Mouse (Mus musculus) activated CD4-positive, CD25-positive, alpha-beta regulatory T cell, adult 4 months (primary cell): ENCODE results near the gene Cyb561d2. TPM values are rescaled to one million over a fixed set of nuclear protein-coding genes. Genes with fewer than 3 reads are reported as not detected.

ENCODE experiments used
- ATAC-seq: one replicate; pipeline ENCODE4 v1.8.0; 2017
- polyA plus RNA-seq, 2 experiments: library from polyadenylated mRNA; unstranded; fragments of 100-300 nt; shearing (Covaris generic); gene quantifications; one replicate each; pipeline ENCODE4 v1.2.1; 2017

Cyb561d2 gene
- polyA plus RNA-seq, 2 experiments from 2014 or later, result 65.7 to 82.2 TPM

DNA sequence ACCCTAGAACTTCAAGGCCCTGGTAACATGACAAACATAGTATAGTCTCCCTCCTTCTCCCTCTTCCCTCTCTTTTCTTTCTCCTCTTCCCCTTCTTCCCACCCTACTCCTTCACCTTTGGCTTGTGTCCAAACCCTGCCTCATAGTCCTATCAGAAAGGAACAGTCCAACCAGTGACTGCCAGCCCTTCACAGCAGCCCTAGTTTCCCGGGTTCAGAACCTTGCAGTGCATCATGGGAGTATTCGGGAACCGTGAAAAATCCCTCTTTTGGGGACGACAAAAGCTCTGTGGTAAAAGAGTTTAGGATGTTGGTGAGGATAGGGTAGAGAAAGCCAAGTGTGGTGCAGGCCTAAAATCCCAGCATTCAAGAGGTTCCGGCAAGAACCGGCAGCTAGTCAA is 21.7 kb downstream of the Cyb561d2 start:
- ATAC-seq, result no peak

GRCm38 (mm10) chr9:107514303-107514955 is 27.6 kb downstream of the Cyb561d2 start:
- ATAC-seq, result peak; percentile 57

GRCm38 (mm10) chr9:107512326-107512725 is 29.7 kb downstream of the Cyb561d2 start:
- ATAC-seq, result no peak

DNA sequence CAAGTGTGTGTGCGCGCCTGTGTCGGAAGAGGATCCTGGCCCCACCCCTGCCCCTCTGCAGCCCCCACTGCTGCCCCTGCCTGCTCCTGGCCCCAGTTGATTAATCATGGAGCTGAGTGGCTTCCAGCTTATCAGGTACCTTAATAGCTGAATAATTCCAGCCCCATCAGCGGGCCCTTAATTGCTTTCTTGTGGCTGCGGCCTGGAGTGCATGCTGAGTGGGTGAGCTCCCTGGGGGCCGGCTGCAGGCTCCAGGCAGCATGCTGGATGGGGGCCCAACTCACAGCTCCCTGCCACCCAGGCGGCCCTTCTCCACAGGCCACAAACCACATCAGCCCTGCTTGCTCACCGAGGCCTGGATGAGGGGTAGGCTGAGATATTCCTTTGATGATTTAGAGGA is 30.6 kb downstream of the Cyb561d2 start:
- ATAC-seq, result no peak

DNA sequence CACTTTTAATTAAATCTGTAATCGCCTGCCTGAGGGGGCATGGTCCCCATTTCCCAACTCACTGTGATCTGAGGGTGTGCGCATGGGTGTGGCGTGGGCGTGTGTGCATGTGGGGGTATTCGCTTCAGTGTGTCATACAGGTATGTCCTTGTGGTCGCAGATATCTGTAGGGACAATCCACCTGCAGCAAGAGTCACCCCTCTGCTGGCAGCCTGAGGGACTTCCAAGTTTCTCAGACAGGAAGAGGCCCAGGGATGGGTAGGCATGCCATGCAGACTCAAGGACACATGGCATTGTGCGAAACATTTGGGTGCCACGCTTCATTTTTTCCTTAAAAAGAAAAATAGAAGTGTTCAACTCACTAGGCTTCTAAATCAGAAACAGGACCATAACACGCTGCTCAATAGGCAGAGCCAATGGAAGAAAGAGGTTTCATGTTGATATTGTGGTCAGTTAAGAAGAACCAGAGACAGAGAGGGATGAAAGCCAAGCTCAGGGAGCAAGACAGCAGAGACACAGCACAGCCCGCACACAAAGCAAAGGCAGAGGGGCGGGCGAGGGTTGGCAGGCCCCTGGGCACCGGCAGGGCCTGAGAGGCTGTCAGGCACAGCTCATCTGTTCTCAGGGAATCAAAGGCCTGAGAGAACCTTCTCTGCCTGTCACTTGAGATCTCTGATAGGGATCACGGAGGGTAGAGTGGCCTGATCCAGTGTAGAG is 31.5 kb downstream of the Cyb561d2 start:
- ATAC-seq, result no peak

- ATAC-seq, result no peak
These were observed 33.7 kb downstream of the Cyb561d2 start for GRCm38 (mm10) chr9:107508266-107508665.

DNA sequence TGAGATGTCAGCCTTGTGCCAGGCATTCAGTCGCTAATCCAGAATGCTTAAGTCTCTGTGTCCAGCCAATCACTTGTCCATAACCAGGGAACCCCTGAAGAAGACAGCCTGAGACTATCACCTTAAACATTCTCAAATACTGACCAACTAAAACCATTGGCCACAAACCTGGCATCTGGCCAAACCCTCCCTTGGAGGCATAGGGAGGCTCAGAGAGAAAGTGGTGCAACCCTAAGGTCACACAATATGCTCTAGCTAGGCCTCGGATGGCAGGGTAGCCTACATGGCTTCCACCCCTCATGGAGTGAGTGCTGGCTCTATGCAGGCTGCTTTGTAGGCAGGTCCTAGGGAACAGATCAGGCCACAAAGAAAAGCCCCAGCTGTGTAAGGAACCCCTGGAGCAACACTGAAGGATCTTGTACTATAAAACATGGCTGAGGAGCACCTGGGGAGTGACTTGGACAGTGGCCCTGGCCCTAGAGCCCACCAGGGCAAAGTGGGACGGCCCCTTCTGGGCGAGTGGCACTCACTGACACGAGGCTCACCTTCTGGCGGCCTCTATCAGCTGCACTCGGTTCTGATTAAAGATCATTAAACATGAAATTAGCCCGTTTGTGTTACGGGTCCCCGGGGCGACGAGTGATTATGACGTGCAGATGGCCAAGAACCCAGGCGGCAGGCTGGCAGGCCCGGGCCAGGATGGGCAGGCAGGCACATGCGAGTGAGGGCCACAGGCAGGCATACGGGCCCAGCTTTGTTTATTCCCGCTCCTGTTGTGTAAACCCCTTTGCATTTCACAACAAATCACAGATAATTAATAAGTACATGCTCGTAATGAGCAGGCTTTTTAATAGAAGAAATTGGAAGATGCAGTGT is 37.1 kb downstream of the Cyb561d2 start:
- no peak for ATAC-seq

DNA sequence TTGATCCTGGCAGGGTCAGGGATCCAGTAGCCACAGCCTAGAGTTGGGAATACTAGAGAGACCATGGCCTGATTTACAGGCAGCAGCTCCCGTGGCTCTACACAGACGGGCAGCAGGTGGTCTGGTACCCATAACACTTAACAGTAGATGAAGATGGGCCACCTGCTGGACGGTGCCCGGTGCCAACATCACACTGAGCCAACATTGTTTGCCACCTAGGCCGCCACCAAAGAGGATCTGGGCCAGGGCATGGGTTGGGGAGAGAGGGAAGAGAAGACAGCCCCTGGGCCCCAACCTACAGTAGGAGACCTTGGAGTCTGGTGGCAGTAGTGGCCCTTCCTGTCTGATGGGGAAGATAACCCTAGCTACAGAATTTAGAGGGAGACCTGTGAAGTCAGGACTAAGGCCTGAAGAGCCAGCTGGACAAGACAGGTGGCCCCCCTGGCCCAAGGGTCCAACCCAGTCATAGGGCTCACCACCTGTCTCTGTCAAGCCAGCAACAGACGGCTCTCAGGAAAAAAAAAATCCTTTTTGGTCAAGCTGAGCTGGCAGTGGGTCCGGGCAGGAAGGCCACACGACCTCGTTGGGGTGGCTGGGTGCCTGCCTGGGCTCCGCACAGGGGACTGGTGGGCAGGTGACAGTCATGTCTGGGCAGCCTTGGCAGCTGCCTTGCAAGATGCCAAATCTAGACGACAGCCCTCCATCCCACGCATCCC is 39.7 kb downstream of the Cyb561d2 start:
- ATAC-seq, result no peak

GRCm38 (mm10) chr9:107500708-107501286 is 41.2 kb downstream of the Cyb561d2 start:
- no peak for ATAC-seq

- ATAC-seq, result no peak
These were observed 45.6 kb downstream of the Cyb561d2 start for GRCm38 (mm10) chr9:107496359-107496758.

- ATAC-seq, result no peak
These were observed 47.8 kb downstream of the Cyb561d2 start for GRCm38 (mm10) chr9:107494238-107494637.

- ATAC-seq, result no peak
These were observed 48.5 kb downstream of the Cyb561d2 start for GRCm38 (mm10) chr9:107493511-107493910.

DNA sequence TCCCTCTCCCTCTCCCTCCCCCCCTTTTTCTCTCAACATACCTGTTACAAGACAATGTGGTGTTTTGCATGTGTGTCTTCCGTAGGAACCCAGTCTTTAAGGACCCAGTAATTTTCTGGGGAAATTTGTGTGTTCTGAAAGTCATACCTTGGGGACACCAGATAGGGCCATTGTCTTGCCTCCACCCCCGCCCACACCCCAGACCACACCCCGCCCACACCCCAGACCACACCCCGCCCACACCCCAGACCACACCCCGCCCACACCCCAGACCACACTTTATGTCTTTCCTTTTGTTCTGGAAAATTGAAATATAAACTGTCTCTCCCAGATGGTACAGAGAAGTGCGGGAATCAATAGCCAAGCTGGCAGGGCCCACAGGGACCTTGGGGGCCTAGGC is 51.4 kb downstream of the Cyb561d2 start:
- ATAC-seq, result no peak

GRCm38 (mm10) chr9:107490146-107490545 is 51.8 kb downstream of the Cyb561d2 start:
- no peak for ATAC-seq

Other genes with a start within 250 kb of the Cyb561d2 start
- gene Cish, start 246.2 kb downstream of the Cyb561d2 start, polyA plus RNA-seq, result 100 to 1,000 TPM; 116 to 135 TPM
- gene Hemk1, start 203.8 kb downstream of the Cyb561d2 start, polyA plus RNA-seq, result 10 to 100 TPM; 25.4 to 27.3 TPM
- 1 to 10 TPM; 2.7 to 4.6 TPM for gene 6430571L13Rik, start 201.6 kb downstream of the Cyb561d2 start, polyA plus RNA-seq
- gene Cacna2d2, start 142.6 kb downstream of the Cyb561d2 start, polyA plus RNA-seq, result under 1 TPM; 0.16 to 0.41 TPM
- 10 to 100 TPM; 19.3 to 24.9 TPM for gene Tmem115, start 8.2 kb downstream of the Cyb561d2 start, polyA plus RNA-seq
- gene Nprl2, start within 50 bp of the Cyb561d2 start, polyA plus RNA-seq, result 10 to 100 TPM; 44.5 to 45.2 TPM
- 1 to 10 TPM in 1 of 2 experiments, under 1 TPM in 1; 0.83 to 3.2 TPM for gene Zmynd10, start 5.1 kb upstream of the Cyb561d2 start, polyA plus RNA-seq
- 10 to 100 TPM; 74.8 to 81.7 TPM for gene Rassf1, start 9.4 kb upstream of the Cyb561d2 start, polyA plus RNA-seq
- gene Tusc2, start 21.1 kb upstream of the Cyb561d2 start, polyA plus RNA-seq, result 1 to 10 TPM; 7.3 to 7.8 TPM
- gene Hyal2, start 25.8 kb upstream of the Cyb561d2 start, polyA plus RNA-seq, result 10 to 100 TPM; 10.2 to 12.8 TPM
- gene Hyal1, start 34.7 kb upstream of the Cyb561d2 start, polyA plus RNA-seq, result 1 to 10 TPM; 4.1 to 4.3 TPM
- gene Naa80, start 36.7 kb upstream of the Cyb561d2 start, polyA plus RNA-seq, result 10 to 100 TPM; 16.6 to 21.7 TPM
- gene Hyal3, start 38.6 kb upstream of the Cyb561d2 start, polyA plus RNA-seq, result under 1 TPM; 0.25 to 0.90 TPM
- 10 to 100 TPM; 28.7 to 33.8 TPM for gene Ifrd2, start 45.4 kb upstream of the Cyb561d2 start, polyA plus RNA-seq
- gene Sema3b, start 67.0 kb upstream of the Cyb561d2 start, polyA plus RNA-seq, result not detected
- gene Gnai2, start 93.2 kb upstream of the Cyb561d2 start, polyA plus RNA-seq, result 100 to 1,000 TPM; 176 to 181 TPM
- not detected for gene Slc38a3, start 127.3 kb upstream of the Cyb561d2 start, polyA plus RNA-seq
- gene Gnat1, start 137.5 kb upstream of the Cyb561d2 start, polyA plus RNA-seq, result 1 to 10 TPM in 1 of 2 experiments, not detected in 1; 1.1 TPM
- gene Sema3f, start 168.3 kb upstream of the Cyb561d2 start, polyA plus RNA-seq, result not detected
- gene Rbm5, start 228.8 kb upstream of the Cyb561d2 start, polyA plus RNA-seq, result 100 to 1,000 TPM; 299 to 310 TPM